Mouse (Mus musculus): ENCODE data around the gene Icmt.

Icmt gene

DNA sequence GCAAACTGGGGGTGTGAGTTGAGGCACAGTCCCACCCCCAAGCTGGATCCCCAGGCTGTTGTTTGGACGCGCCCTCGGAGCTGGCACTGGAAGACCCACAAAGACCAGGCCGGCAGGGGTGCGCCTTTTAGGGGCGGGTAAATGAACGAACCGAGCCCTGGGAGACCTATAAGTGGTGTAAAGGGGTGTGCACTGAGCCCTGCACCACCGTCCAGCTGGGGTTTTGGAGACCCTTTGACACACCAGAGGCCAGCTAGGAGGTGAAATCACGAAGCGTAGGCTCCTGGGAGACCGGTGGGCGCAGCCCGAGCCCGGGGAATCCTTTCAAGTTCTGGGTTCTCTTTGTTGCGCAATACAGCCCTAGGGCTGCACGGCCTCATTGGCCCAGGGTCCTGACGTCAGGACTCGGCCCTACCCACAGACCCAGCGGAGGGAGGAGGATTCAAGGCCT, 22.3 kb upstream of the Icmt start:
- DNase-seq (ENCODE audit: extremely low spot score, low read depth, low spot score) = no peak

DNA sequence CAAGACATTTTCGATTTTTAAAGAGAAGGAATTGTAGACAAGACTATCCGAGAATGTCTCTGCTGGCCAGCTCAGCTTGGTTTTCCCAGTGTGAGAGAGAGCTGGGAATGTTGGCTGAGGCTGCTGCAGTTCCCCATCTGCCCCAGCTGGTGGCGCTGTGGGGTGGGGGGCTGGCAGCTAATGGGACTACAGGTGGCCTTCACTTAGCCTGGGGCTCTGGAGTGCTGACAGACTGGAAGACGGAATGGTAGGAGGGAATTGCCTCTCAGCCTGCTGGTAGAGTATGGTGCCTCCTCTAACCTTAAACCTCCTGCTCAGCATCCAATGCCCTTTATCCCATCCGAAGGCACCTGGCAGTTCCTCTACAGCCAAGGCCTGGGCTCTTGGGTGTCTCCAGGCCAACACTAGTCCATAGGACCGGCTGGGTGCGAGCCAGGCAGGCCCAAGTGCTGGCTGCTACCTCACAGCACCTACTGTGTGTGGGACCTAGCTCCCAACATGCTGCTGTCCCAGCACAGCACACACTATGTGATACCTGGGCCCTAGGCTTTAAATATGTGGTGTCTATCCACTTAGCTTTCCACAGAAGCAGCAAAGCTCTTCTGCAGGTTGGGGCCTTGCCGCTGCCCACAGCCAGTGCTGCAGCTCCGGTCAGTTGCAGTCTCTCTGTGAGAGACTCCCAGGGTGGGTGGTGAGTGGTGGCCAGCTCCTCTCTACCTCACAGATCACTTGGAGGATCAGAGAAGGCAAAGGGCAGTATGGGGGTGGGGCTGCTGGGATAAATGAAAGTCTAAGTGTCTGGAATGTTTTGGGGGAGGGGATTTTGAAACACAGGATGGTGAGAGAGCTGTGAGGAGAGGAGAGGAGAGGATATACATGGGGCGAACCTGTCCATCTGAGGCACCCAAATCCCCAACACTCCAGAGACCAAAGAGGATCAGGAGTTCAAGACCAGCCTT, 20.4 kb upstream of the Icmt start:
- no peak for DNase-seq (ENCODE audit: extremely low spot score, low read depth, low spot score)

DNA sequence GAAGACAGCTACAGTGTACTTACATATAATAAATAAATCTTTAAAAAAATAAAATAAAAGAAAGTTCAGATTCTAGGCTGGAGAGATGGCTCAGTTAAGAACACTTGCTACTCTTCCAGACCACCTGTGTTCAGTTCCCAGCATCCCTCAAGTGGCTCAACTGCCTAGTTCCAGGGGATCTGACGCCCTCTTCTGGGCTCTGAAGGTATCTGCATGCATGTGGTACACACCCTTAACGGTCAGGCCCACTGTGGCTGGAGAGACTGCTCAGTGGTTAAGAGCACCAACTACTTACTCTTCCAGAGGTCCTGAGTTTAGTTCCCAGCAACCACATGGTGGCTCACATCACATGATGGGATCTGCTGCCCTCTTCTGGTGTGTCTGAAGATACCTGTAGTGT, 19.1 kb upstream of the Icmt start:
- DNase-seq (ENCODE audit: extremely low spot score, low read depth, low spot score) = no peak

DNA sequence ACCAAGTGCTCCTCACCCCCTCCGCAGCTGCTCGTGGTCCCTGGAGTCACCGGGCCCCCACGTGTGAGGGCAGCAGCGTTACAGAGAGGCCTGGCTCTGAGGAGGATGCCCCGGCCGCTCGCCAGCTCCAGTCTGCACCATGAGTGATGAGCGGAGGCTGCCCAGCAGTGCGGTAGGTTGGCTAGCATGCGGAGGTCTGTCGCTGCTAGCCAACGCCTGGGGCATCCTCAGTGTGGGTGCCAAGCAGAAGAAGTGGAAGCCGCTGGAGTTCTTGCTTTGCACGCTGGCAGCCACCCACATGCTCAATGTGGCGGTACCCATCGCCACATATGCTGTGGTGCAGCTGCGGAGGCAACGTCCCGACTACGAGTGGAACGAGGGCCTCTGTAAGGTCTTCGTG, 18.0 kb upstream of the Icmt start:
- DNase-seq (ENCODE audit: extremely low spot score, low read depth, low spot score) = no peak

DNA sequence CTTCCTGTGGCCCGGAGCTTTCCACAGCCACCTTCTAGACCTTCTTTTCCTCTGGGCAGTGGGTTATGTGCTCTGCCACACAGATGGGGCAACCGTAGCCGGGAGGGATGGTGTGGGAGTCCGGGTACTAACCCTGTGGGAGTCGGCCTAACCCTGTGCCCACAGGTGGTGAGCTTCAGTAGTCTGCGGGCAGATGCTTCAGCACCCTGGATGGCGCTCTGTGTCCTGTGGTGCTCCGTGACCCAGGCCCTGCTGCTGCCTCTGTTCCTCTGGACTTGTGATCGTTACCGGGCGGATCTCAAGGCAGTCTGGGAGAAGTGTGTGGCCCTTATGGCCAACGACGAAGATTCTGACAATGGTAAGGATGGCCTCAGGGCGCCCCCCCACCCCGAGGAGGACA, 15.4 kb upstream of the Icmt start:
- DNase-seq (ENCODE audit: extremely low spot score, low read depth, low spot score) = no peak

DNA sequence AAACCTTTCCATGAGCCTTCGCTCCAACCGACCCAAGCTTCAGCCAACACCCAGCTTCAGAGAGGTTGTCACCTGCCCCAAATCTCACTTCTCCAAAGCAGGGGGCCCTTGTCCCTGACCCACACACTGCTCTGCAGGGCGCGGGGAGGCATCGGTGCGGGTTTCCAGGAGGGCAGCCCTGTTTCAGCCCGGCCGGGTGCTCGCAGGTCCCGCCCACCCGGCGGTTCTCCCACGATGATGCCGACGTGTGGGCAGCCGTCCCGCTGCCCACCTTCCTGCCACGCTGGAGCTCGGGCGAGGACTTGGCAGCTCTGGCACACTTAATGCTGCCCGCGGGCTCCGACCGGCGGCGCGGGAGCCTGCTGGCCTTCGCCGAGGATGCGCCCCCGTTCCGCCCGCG, 14.3 kb upstream of the Icmt start:
- no peak for DNase-seq (ENCODE audit: extremely low spot score, low read depth, low spot score)

DNA sequence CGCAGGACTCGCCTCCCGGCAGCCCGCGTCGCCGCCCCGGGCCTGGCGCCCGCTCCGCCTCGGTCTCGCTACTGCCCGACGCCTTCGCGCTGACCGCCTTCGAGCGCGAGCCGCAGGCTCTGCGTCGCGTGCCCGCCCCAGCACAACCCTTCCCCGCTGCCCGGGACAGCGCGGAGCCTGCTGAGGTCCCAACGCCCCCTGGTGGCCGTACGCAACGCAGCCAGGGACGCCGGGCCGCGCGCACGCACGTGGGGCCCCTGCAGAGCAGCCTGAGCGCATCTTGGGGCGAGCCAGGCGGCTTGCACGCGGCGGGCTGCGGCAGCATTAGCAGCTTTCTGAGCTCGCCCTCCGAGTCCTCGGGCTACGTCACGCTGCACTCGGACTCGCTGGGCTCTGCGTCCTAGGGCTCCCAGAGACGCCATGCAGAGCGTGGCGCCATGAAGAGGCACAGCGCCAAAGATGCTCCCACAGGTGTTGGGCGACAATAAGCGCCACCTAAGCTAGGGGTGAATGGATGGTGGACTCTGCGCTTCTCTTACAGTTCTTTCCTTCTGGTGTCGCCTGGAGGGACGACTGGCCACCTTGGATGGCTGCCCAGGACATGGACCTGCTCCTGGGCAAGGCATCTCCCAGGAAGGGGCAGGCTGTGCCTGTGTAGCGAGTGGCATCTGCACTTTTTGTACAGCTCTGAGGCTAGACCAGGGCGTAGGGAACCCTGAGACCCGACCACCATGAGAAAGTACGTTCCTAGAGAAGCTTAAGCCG, 13.7 kb upstream of the Icmt start:
- DNase-seq (ENCODE audit: extremely low spot score, low read depth, low spot score) = no peak

DNA sequence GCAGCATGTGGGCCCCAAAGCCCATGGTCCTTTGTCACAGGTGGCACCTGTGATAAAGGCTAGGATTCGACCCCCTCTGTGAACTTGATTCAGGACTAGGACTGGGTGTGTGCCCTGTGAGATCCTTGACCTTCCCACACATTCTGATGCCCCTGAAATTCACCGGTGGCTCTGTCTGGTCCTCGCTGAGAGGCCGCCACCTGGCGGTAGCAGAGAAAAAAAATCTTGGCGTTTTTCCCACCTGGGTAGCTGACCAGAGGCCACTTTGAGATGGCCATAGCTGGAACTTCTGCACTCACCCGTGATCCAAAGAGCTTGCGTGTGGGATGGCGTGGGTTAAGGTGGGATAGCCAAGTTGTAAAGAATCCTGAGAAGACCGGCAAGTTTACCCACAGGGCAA, 11.5 kb upstream of the Icmt start:
- no peak for DNase-seq (ENCODE audit: extremely low spot score, low read depth, low spot score)

DNA sequence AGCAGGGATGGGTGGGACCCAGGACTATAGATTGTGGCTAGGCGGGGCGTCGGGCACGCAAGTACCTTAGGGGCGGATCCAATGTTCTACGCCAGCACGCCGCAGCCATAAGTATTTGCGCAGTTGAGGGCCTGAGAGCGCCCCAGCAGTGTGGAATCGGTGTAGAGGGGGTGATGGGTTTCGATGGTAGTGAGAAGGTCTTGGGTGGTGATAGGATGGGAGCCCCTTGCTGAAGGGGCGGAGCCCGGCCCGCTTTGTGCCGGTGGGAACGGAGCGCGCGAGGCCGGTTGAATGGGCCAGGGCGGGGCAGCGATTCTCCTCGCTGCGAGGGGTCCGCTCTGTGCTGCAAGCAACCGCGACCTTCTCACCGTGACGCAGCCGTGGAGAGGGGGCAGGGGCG, 10.8 kb upstream of the Icmt start:
- no peak for DNase-seq (ENCODE audit: extremely low spot score, low read depth, low spot score)

DNA sequence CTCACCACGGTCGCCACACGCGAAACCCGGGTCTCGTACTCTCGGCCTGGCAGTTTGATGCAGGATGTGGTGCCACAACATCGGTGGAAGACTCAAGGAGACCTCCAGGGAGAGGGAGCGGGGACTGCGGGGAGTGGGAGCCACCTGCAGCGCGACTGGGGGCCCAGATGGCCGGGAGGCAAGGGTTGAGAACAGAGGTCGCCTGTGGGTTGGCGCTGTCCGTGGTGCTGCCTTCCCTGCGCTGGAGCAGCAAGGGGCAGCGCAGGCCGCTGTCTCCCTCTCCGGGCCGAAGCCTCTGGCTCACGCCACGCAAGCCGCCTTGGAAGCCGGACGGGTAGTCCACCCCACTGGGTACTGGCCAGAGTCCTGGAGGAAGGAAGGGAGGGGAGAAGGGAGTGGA, 10.1 kb upstream of the Icmt start:
- no peak for DNase-seq (ENCODE audit: extremely low spot score, low read depth, low spot score)

DNA sequence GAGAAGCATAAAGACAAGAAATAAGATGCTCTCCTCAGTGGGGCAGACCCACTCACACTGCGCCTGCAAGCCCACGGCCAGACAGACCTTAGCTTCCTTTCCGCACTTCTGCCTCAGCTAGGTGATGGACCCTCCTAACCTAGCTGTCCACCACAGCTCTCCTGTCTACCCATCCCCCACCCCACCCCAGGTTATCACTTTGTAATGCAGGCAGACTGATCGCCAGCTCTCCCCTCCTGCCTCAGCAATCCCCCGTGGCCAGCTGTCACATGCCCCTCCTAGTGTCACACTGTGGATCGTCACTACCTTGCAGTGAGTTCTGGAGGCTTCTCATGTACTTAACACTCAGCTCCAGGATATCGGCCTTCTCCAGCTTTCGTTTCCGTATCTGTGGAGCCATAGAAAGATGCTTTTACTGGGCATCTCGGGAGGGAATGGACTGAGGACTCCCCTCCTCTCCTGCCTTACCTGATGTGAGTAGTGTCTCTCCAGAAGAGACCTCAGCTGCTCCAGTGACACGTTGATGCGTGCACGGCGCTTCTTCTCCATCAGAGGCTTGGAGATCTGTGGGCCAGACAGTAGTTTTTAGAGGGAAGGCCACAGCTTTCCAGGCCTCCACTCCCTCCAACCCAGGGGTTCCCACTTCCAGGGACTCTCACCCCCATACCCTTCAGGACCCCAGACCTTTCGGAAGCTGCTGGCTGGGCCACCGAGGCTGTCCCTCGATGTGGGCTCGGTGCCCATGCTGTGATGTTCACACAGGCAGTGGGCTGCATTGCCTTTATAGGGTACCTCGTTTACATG, 9.5 kb upstream of the Icmt start:
- DNase-seq (ENCODE audit: extremely low spot score, low read depth, low spot score) = no peak

DNA sequence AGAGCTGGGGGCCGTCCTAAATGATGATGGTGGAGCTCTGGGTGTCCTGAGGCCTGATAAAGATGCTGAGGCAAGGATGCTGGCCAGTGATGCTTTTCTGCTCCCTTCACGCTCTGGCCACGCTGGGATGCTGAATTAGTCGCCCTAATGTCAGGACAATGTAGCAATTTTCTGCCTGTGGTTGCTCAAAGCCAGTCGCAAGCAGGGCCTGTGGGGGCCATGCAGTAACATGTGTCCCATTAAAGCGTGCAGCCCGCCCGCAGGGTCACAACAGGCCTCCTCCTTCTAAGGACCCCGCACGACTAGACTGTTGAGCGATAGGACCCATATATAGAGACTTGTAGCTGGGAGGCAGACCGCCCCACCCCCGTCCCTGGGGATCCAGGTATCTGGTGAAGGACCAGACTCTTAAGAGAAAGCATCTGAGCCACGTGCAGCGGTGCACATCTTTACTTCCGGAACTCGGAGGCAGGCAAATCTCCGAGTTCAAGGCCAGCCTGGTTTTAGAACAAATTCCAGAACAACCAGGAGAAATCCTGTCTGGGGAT, 8.6 kb upstream of the Icmt start:
- DNase-seq (ENCODE audit: extremely low spot score, low read depth, low spot score) = no peak

DNA sequence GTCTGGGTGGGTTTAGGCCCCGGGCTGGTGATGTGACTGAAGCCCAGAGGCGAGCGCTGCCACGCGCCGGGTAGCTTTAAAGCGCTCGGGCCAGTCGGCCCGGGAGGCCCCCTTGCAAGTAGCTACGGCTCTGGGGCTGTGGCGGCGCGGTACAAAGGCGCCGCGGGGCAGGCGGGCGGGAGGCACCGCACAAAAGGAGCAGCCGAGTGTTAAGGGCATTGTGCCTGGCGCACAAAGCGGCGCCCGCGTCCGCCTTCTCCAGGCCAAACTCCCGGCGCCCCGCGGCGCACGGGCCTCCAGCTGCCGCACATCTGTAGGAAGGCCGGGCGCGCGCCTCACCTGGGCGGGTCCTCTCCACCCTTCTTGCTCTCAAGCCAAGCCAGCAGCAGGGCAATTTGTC, 6.6 kb upstream of the Icmt start:
- no peak for DNase-seq (ENCODE audit: extremely low spot score, low read depth, low spot score)

DNA sequence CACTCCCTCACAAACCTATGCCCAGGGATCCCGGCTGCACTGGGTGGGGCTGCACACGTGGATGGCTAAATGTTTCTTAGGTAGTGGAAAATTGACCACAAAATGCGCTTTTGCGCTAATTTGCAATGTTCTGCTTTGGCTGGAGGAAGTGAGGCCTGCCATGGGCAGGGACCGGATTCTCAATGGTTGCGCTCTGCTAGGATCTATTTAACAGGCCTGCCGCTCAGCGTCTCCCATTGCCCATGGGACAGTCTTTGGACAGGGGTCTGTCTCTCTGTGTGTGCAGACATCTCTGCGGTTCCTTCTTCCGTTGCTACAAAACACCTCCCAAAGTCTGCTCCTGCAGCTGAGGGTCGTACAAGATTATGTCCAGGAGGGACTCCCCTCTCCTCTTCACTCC, 6.0 kb upstream of the Icmt start:
- DNase-seq (ENCODE audit: extremely low spot score, low read depth, low spot score) = no peak

DNA sequence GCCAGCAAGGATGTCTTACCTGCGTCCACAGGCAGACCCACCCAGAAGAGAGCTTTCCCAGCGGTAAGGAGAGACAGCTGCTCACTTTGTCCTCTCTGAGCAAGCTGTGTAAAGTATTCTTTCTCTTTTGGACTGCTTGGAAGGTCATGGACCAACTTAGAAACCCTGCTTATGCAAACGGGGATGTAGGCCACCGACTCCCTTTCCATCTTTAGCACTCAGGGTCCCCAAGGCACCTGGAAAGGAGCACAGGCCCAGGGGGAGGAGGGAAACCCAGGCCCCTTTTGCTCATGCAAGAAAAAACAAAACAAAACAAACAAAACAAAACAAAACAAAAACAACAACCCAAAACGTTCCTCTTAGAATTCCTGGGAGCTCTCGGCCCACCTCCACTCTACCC, 5.5 kb upstream of the Icmt start, which contains the start of gene Hes3:
Hes3 (minus strand) TSS at position 101 of the 400 bp plus-strand sequence.
- DNase-seq (ENCODE audit: extremely low spot score, low read depth, low spot score) = no peak

DNA sequence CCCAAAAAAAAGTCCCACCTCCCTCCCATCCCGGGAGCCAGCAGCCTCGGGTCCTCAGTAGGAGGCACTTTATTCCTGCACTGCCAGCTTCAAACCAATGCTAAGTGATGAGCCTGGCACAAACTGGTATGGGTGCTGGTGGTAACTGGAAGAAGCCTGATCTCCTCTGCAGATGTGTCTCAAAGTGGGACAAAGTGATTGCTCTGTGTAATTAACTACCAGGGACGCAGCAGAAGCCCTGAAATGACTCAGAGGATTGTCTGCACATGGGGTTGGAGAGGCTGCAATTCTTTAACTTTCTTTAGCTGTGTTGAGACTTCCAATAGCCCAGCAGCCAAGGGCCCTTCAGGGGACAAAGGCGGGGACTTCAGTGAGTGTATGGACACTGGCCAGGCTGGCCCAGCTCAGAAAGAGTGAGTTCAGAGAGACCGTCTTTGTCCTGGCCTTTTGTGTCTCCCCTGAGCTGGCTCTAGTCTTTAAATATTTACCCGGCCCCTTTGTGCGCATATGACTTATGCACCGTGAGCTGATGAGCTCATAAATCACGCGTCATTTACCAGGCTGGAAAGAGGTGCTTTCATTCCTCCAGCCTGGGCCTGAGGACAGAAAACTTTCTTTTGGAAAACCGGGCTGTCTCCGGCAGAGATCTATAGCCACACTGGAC, 4.8 kb upstream of the Icmt start:
- no peak for DNase-seq (ENCODE audit: extremely low spot score, low read depth, low spot score)

DNA sequence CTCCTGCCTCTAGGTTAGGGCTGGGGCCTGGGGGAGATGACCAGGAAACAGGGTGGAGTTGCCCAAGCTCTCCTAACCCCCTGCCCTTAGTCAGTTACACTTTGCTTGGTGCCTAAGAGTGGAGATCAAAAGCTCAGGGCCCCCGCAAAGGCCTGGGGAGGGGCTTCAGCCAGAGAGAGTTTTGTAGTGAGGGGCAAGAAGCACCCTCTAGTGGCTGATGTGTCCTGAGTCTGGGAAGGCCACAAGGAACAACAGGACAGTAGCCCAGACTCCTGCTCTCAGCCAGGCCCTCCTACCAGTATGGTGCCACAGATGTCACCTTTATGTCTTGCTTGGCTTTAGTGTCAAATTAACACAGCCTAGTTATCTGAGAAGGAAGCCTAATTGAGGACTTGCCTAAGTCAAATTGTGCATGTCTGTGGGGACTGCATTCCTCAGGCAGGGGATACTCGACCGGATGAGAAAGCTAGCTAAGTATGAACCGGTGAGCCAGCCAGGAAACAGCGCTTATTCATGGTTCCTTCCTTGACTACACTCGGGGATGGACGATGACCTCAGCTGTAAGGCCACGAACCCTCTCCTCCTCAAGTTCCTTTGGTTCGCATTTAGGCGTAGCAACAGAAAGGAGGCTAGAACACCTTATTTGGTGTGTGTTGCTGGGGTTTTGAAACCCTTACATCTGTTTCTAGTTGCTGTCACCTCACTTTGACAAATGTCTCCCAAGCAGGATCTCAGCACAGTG, 2.7 kb upstream of the Icmt start:
- no peak for DNase-seq (ENCODE audit: extremely low spot score, low read depth, low spot score)

DNA sequence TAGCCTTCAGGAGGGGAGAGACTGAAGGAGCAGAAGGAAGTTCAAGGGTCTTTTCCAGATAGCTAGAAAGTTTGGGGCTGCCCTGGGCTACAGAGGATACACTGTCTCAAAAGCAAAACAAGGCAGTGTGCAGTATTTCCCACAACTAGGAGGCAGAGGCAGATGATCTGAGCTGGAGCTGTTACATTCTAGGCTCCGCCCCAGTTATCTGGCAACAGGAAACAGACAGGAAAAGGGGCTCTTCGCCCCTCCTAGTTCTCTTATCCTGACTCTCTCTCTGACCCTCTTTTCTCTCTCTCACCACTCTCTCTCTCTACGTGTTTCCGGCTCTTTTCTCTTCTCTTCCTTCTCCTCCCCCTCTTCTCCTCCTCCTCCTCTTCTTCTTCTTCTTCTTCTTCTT, 1.1 kb upstream of the Icmt start:
- DNase-seq (ENCODE audit: extremely low spot score, low read depth, low spot score) = no peak

DNA sequence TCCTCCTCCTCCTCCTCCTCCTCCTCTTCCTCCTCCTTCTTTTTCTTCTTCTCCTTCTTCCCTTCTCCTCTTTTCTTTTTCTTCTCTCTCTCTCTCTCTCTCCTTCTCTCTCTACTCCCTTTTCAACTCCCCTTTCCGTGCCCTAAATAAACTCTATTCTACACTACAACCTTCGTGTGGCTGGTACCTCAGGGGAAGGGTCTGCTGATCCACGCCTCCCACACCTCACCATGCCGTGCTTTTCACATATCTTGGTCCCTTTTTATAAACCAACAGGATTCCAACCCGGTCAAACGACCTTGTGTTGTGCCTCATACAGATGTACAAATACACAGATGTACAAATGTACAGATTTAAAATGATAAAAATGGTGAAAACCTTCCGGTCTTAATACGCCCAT, 656 bp upstream of the Icmt start:
- DNase-seq (ENCODE audit: extremely low spot score, low read depth, low spot score) = no peak

DNA sequence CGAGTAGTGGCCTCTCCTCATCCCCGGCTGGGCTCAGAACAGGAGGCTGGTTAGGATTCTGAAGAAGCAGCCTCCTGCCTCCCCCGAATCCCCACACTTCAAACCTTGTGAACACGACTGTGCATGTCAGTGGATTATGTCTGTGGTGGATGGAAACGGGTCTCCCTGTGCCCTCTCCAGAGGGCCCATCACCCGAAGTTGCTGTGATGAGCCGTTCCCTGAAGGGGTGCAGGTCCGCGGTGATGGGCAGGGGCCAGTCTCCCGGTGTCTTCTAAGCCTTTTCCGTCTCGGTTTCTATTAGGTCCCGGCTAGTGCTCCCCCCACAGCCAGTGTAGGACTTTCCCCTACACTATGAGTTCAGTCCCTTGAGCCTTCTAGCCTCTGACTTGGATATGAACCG, 1.8 kb downstream of the Icmt start:
- DNase-seq (ENCODE audit: extremely low spot score, low read depth, low spot score) = no peak
